Mouse (Mus musculus) heart, postnatal 0 days (tissue): ENCODE results near the gene D030056L22Rik. TPM values are rescaled to one million over a fixed set of nuclear protein-coding genes. Genes with fewer than 3 reads are reported as not detected.

ENCODE experiments used
- ATAC-seq: fragments of 200-750 bp; cut with Nextera tagmentation; 2 replicates; pipeline ENCODE4 v1.8.0; 2017; ENCODE audit warnings: low read depth, moderate number of reproducible peaks, moderate library complexity; ENCODE audit not compliant: insufficient read depth
- DNase-seq: peaks from one replicate; pipeline ENCODE4 v3.0.0-alpha.2; 2016; ENCODE audit warnings: low spot score
- H3K27ac ChIP-seq: fragments of 300-500 bp; sonication (generic); 2 replicates; pipeline ENCODE4 v1.5.1; 2014; ENCODE audit warnings: low read depth, mild to moderate bottlenecking
- H3K27me3 ChIP-seq: fragments of 300-500 bp; sonication (generic); 2 replicates; pipeline ENCODE4 v1.6.1; 2014; ENCODE audit warnings: low read length, mixed read lengths; ENCODE audit not compliant: control insufficient read depth, insufficient read depth
- H3K36me3 ChIP-seq: fragments of 300-500 bp; sonication (generic); replicated peaks from 2 replicates; pipeline ENCODE4 v1.6.1; 2014; ENCODE audit warnings: low read length, mixed read lengths; ENCODE audit not compliant: control insufficient read depth, insufficient read depth
- H3K4me1 ChIP-seq: fragments of 300-500 bp; sonication (generic); 2 replicates; pipeline ENCODE4 v1.6.1; 2014; ENCODE audit warnings: antibody characterized with exemption; ENCODE audit not compliant: control insufficient read depth, insufficient read depth
- H3K4me2 ChIP-seq: fragments of 300-500 bp; sonication (generic); 2 replicates; pipeline ENCODE4 v1.6.1; 2014; ENCODE audit warnings: low read depth, mild to moderate bottlenecking, low read length, moderate library complexity
- H3K4me3 ChIP-seq: fragments of 300-500 bp; sonication (generic); 2 replicates; pipeline ENCODE4 v1.5.1; 2014; ENCODE audit warnings: low read depth, low read length
- H3K9ac ChIP-seq: fragments of 300-500 bp; sonication (generic); replicated peaks from 2 replicates; pipeline ENCODE4 v1.6.1; 2014; ENCODE audit warnings: low read depth, low read length, mixed read lengths
- H3K9me3 ChIP-seq: fragments of 300-500 bp; sonication (generic); replicated peaks from 2 replicates; pipeline ENCODE4 v1.6.1; 2016; ENCODE audit warnings: low read length; ENCODE audit not compliant: control insufficient read depth
- CTCF ChIP-seq: IDR thresholded peaks from 2 replicates; pipeline ENCODE4 v1.5.1; 2016; ENCODE audit warnings: antibody characterized with exemption, control low read depth, low read depth
- EP300 ChIP-seq: IDR thresholded peaks from 2 replicates; pipeline ENCODE4 v1.6.1; 2016; ENCODE audit warnings: antibody characterized with exemption, low read depth
- WGBS: fragments of 180-500 bp; shearing (Covaris S2); extraction: QIAGEN DNeasy Blood & Tissue Kit; methylation state at CpG from one replicate; pipeline ENCODE4 v1.1.7; 2014; 5-methylcytosine and 5-hydroxymethylcytosine counted together
- polyA plus RNA-seq: library from polyadenylated mRNA; unstranded; fragments of >200 nt; fragmentation: Nextera tagmentation; extraction: Ambion mirVana; gene quantifications from 2 replicates; pipeline ENCODE4 v1.2.1, GENCODE M21; 2015
- total RNA-seq: library from RNA; depleted of rRNA; stranded (reverse); fragments of >200 nt; gene quantifications from 2 replicates; pipeline ENCODE4 v1.2.3, GENCODE M21; 2014; ENCODE audit warnings: low replicate concordance; rRNA removed

The D030056L22Rik gene
- total and polyA plus RNA-seq, 2 experiments from 2014 or later = 14.6 to 33.9 TPM

GRCm38 (mm10) chr19:18758916-18759315, 45.9 kb downstream of the D030056L22Rik start:
- Histone ChIP-seq H3K4me1 (peaks cover 10% of the 10 kb centered on the region; the same call in 1 of the 2 replicates), H3K9ac (no peak overlapping the region), H3K27ac (no peak overlapping the region), H3K4me3 (no peak overlapping the region), H3K27me3 (no peaks in the 10 kb centered on the region), H3K4me2 (no peak overlapping the region), H3K36me3 (no peaks in the 10 kb centered on the region), H3K9me3 (no peaks in the 10 kb centered on the region)
- peak; percentile 36; the same call in 1 of the 2 replicates for ATAC-seq
- WGBS = 47% methylated on average over 9 of the region's 9 CpGs
- no peak for DNase-seq
- TF ChIP-seq EP300 (no peak), CTCF (no peak)

GRCm38 (mm10) chr19:18766399-18766798, 53.4 kb downstream of the D030056L22Rik start:
- no peak overlapping the region for H3K4me2 ChIP-seq
- H3K9me3 ChIP-seq = no peaks in the 10 kb centered on the region
- no peaks in the 10 kb centered on the region for H3K27me3 ChIP-seq
- H3K9ac ChIP-seq = no peak overlapping the region
- H3K4me3 ChIP-seq = no peak overlapping the region
- TF ChIP-seq CTCF = no peak
- TF ChIP-seq EP300 = no peak
- H3K36me3 ChIP-seq = no peaks in the 10 kb centered on the region
- no peaks in the 10 kb centered on the region for H3K4me1 ChIP-seq
- no peak for DNase-seq
- no peak overlapping the region for H3K27ac ChIP-seq
- ATAC-seq = no peak
- 78% methylated on average over 5 of the region's 5 CpGs for WGBS

Other genes with a start within 250 kb of the D030056L22Rik start
- 81.7 and 82.7 TPM in 2 replicates for gene Ostf1, start 81.4 kb upstream of the D030056L22Rik start, total RNA-seq
- gene Ostf1, start 81.4 kb upstream of the D030056L22Rik start, polyA plus RNA-seq = 89.2 and 89.3 TPM in 2 replicates
- 1.6 and 13.8 TPM in 2 replicates for gene Nmrk1, start 81.2 kb upstream of the D030056L22Rik start, total RNA-seq
- gene Nmrk1, start 81.2 kb upstream of the D030056L22Rik start, polyA plus RNA-seq = 6.7 TPM in 2 replicates
- gene Carnmt1, start 42.4 kb upstream of the D030056L22Rik start, total RNA-seq = 15.3 and 24.6 TPM in 2 replicates
- gene Carnmt1, start 42.4 kb upstream of the D030056L22Rik start, polyA plus RNA-seq = 28.6 and 30.9 TPM in 2 replicates
- gene Trpm6, start 36.8 kb downstream of the D030056L22Rik start, total RNA-seq = 1.4 TPM in 1 of 2 replicates, not detected in the other
- gene Trpm6, start 36.8 kb downstream of the D030056L22Rik start, polyA plus RNA-seq = 0.15 and 0.20 TPM in 2 replicates